Mouse (Mus musculus) T-cell, adult 2 months (primary cell): ENCODE measurements at regions not wholly inside any gene's neighbourhood (a gene's known extent, or its start where the extent isn't known, plus 50 kb on each side); places are given as distances from the start of the nearest gene placed in this dataset.

Experiments
- DNase-seq: peaks from one replicate; pipeline ENCODE4 v3.0.0; 2022; ENCODE audit warnings: low spot score

- DNase-seq, result peak; percentile 57
Measured at GRCm38 (mm10) chr3:61467158-61467557, 101.4 kb upstream of the B430305J03Rik start.

- no peak for DNase-seq
Measured at GRCm38 (mm10) chr3:61466641-61467040, 100.9 kb upstream of the B430305J03Rik start.

GRCm38 (mm10) chr3:61460076-61460475 is 94.3 kb upstream of the B430305J03Rik start:
- no peak for DNase-seq

- no peak for DNase-seq
Measured at GRCm38 (mm10) chr3:61456598-61456997, 90.8 kb upstream of the B430305J03Rik start.

GRCm38 (mm10) chr3:61442000-61442739 is 76.4 kb upstream of the B430305J03Rik start:
- DNase-seq, result no peak

- no peak for DNase-seq
Measured at GRCm38 (mm10) chr3:61441445-61441844, 75.7 kb upstream of the B430305J03Rik start.

GRCm38 (mm10) chr3:61428713-61429112 is 63.0 kb upstream of the B430305J03Rik start:
- no peak for DNase-seq

GRCm38 (mm10) chr3:61423945-61424344 is 58.2 kb upstream of the B430305J03Rik start:
- no peak for DNase-seq

GRCm38 (mm10) chr3:61419706-61420105 is 54.0 kb upstream of the B430305J03Rik start:
- DNase-seq, result no peak

- DNase-seq, result no peak
Measured at GRCm38 (mm10) chr3:61418096-61418495, 52.3 kb upstream of the B430305J03Rik start.
